Mouse (Mus musculus) lung, adult 2 months (tissue): ENCODE measurements around the gene Clic5. TPM values are rescaled to one million over a fixed set of nuclear protein-coding genes. Genes with fewer than 3 reads are reported as not detected.

Source experiments
- DNase-seq: peaks from one replicate; pipeline ENCODE4 v3.0.0; 2022
- H3K4me1 ChIP-seq: fragments of 200-500 bp; 2 replicates; pipeline ENCODE4 v1.6.1; 2011; ENCODE audit warnings: low read length; ENCODE audit not compliant: control insufficient read depth, insufficient read depth
- H3K4me3 ChIP-seq: fragments of 200-500 bp; replicated peaks from 2 replicates; pipeline ENCODE3; 2011; ENCODE audit warnings: low read depth, mild to moderate bottlenecking, control low read depth, low read length; ENCODE audit errors: extremely low read depth
- CTCF ChIP-seq: fragments of 200-500 bp; IDR thresholded peaks from 2 replicates; pipeline ENCODE4 v1.5.1; 2011; ENCODE audit warnings: mild to moderate bottlenecking, low read length, control low read depth; ENCODE audit not compliant: insufficient read depth
- POLR2A ChIP-seq: fragments of 200-500 bp; IDR thresholded peaks from 2 replicates; pipeline ENCODE4 v1.6.1; 2011; ENCODE audit warnings: low read depth, mild to moderate bottlenecking, control low read depth, low read length, borderline replicate concordance; ENCODE audit errors: extremely low read depth
- WGBS: fragments of 180-500 bp; shearing (Covaris S2); methylation state at CpG from one replicate; pipeline ENCODE4 v1.1.7; 2018; 5-methylcytosine and 5-hydroxymethylcytosine counted together
- polyA plus RNA-seq: library from polyadenylated mRNA; depleted of rRNA; stranded (reverse); fragments of >200 nt; gene quantifications from 2 replicates; pipeline ENCODE4 v1.2.3, GENCODE M21; 2012

Gene Clic5
- polyA plus RNA-seq, 1 experiment = 122 TPM

GRCm38 (mm10) chr17:44215196-44215799 lies 26.9 kb downstream of the Clic5 start:
- WGBS = 88% methylated on average over 9 of the region's 9 CpGs
- peaks cover 14% of the 10 kb centered on the region; the same call in 1 of the 2 replicates for H3K4me1 ChIP-seq
- DNase-seq = no peak
- no peak overlapping the region for H3K4me3 ChIP-seq
- no peak for TF ChIP-seq CTCF
- TF ChIP-seq POLR2A = no peak

GRCm38 (mm10) chr17:44217185-44217584 lies 28.8 kb downstream of the Clic5 start:
- H3K4me1 ChIP-seq = peaks cover 14% of the 10 kb centered on the region; the same call in 1 of the 2 replicates
- no peak overlapping the region for H3K4me3 ChIP-seq
- WGBS = 50% methylated on average over 2 of the region's 2 CpGs
- no peak for DNase-seq
- no peak for TF ChIP-seq POLR2A
- no peak for TF ChIP-seq CTCF

- 51% methylated on average over 2 of the region's 2 CpGs for WGBS
- Histone ChIP-seq H3K4me1 (peaks cover 10% of the 10 kb centered on the region; the same call in 1 of the 2 replicates), H3K4me3 (no peak overlapping the region)
- TF ChIP-seq CTCF (no peak), POLR2A (no peak)
- no peak for DNase-seq
Measured at GRCm38 (mm10) chr17:44219943-44220342, 31.6 kb downstream of the Clic5 start.

GRCm38 (mm10) chr17:44228428-44228827 lies 40.0 kb downstream of the Clic5 start:
- no peak overlapping the region for H3K4me3 ChIP-seq
- WGBS = 59% methylated on average over 5 of the region's 5 CpGs

GRCm38 (mm10) chr17:44230083-44230482 lies 41.7 kb downstream of the Clic5 start:
- 17% methylated on average over 10 of the region's 10 CpGs for WGBS
- Histone ChIP-seq H3K4me3 (no peak overlapping the region), H3K4me1 (peaks cover 40% of the 10 kb centered on the region)
- DNase-seq = no peak
- TF ChIP-seq CTCF (no peak), POLR2A (peak; percentile 24; the same call in 1 of the 2 replicates)

More at GRCm38 (mm10) chr17:44228428-44228827, 40.0 kb downstream of the Clic5 start:
- TF ChIP-seq POLR2A = no peak
- no peak for TF ChIP-seq CTCF
- peaks cover 32% of the 10 kb centered on the region for H3K4me1 ChIP-seq
- DNase-seq = no peak

GRCm38 (mm10) chr17:44239030-44239721 lies 50.8 kb downstream of the Clic5 start:
- WGBS = 3% methylated on average over 10 of the region's 10 CpGs
- H3K4me3 ChIP-seq = no peak overlapping the region
- peaks cover 49% of the 10 kb centered on the region for H3K4me1 ChIP-seq
- peak; percentile 65 for DNase-seq
- TF ChIP-seq POLR2A = peak; percentile 46; the same call in 1 of the 2 replicates
- TF ChIP-seq CTCF = no peak

- H3K4me3 ChIP-seq = no peak overlapping the region
- no peak for TF ChIP-seq POLR2A
- peak; percentile 34; the same call in 1 of the 2 replicates for TF ChIP-seq CTCF
- DNase-seq = no peak
- H3K4me1 ChIP-seq = peaks cover 44% of the 10 kb centered on the region
- WGBS = 97% methylated on average over 2 of the region's 2 CpGs
Measured at GRCm38 (mm10) chr17:44240742-44241141, 52.4 kb downstream of the Clic5 start.

- Histone ChIP-seq H3K4me1 (peaks cover 29% of the 10 kb centered on the region), H3K4me3 (no peak overlapping the region)
- no peak for DNase-seq
- WGBS = 55% methylated on average over 5 of the region's 5 CpGs
- TF ChIP-seq POLR2A (no peak), CTCF (no peak)
Measured at GRCm38 (mm10) chr17:44244096-44244495, 55.7 kb downstream of the Clic5 start.

- 47% methylated on average over 7 of the region's 7 CpGs for WGBS
- TF ChIP-seq POLR2A = no peak
- 0 out of 2 replicates have a peak, but pooled peaks have one; percentile 2 for TF ChIP-seq CTCF
- Histone ChIP-seq H3K4me1 (peaks cover 29% of the 10 kb centered on the region), H3K4me3 (no peak overlapping the region)
- no peak for DNase-seq
Measured at GRCm38 (mm10) chr17:44244625-44245024, 56.2 kb downstream of the Clic5 start.
